Mouse (Mus musculus): Measurements from ENCODE around the gene Habp4.

- TF ChIP-seq CTCF (IDR thresholded peaks at IDR 0.05; ENCODE audit: low read depth, low read length) (no peak), POLR2A (IDR thresholded peaks at IDR 0.05; ENCODE audit: insufficient read depth, low read length) (no peak)
Measured at GRCm38 (mm10) chr13:64162626-64163025, 1.0 kb downstream of the Habp4 start.

All from ES-Bruce4 (cell line).